Mouse (Mus musculus) lung, postnatal 10 days (tissue): ENCODE measurements around the gene Ap2b1.
A peak's percentile ranks its signal among the peaks of the same experiment; 100 is the strongest.
"Not testable (repeated sequence)": the region's sequence is repeated elsewhere in the genome, so short reads cannot be mapped to it uniquely, and the experiment has no call there.

Source experiments
- DNase-seq: peaks from one replicate; pipeline ENCODE4 v3.0.0; 2021

Gene Ap2b1

GRCm38 (mm10) chr11:83302124-83302523 lies 3.3 kb downstream of the Ap2b1 start:
- DNase-seq, result peak; percentile 27

- peak; percentile 97 for DNase-seq
Observed at GRCm38 (mm10) chr11:83302526-83303251, 3.9 kb downstream of the Ap2b1 start, which contains the start of gene Pex12. Pex12 (minus strand) TSS chr11:83302586.

- DNase-seq, result peak; percentile 7
Observed at GRCm38 (mm10) chr11:83303751-83304150, 4.9 kb downstream of the Ap2b1 start.

GRCm38 (mm10) chr11:83304485-83304884 lies 5.7 kb downstream of the Ap2b1 start:
- DNase-seq, result no peak

- no peak for DNase-seq
Observed at GRCm38 (mm10) chr11:83306700-83307253, 8.0 kb downstream of the Ap2b1 start.

- DNase-seq, result no peak
Observed at GRCm38 (mm10) chr11:83312471-83312870, 13.6 kb downstream of the Ap2b1 start.

GRCm38 (mm10) chr11:83319048-83319447 lies 20.2 kb downstream of the Ap2b1 start:
- DNase-seq, result no peak

- not testable (repeated sequence) for DNase-seq
Observed at GRCm38 (mm10) chr11:83326692-83327091, 27.9 kb downstream of the Ap2b1 start.

GRCm38 (mm10) chr11:83327427-83327826 lies 28.6 kb downstream of the Ap2b1 start:
- DNase-seq, result peak; percentile 58

- DNase-seq, result no peak
Observed at GRCm38 (mm10) chr11:83335826-83336225, 37.0 kb downstream of the Ap2b1 start.

- DNase-seq, result no peak
Observed at GRCm38 (mm10) chr11:83339705-83340104, 40.9 kb downstream of the Ap2b1 start.

GRCm38 (mm10) chr11:83341716-83342245 lies 43.0 kb downstream of the Ap2b1 start:
- no peak for DNase-seq

- no peak for DNase-seq
Observed at GRCm38 (mm10) chr11:83355428-83355827, 56.6 kb downstream of the Ap2b1 start.

GRCm38 (mm10) chr11:83357421-83357820 lies 58.6 kb downstream of the Ap2b1 start:
- peak; percentile 17 for DNase-seq

GRCm38 (mm10) chr11:83364656-83365055 lies 65.8 kb downstream of the Ap2b1 start:
- no peak for DNase-seq

- no peak for DNase-seq
Observed at GRCm38 (mm10) chr11:83371267-83371666, 72.4 kb downstream of the Ap2b1 start.

GRCm38 (mm10) chr11:83379745-83380341 lies 81.0 kb downstream of the Ap2b1 start:
- DNase-seq, result no peak

- no peak for DNase-seq
Observed at GRCm38 (mm10) chr11:83382876-83383531, 84.2 kb downstream of the Ap2b1 start.

- no peak for DNase-seq
Observed at GRCm38 (mm10) chr11:83383532-83383887, 84.7 kb downstream of the Ap2b1 start.

- no peak for DNase-seq
Observed at GRCm38 (mm10) chr11:83393062-83393461, 94.2 kb downstream of the Ap2b1 start.

GRCm38 (mm10) chr11:83394802-83395439 lies 96.1 kb downstream of the Ap2b1 start:
- no peak for DNase-seq

GRCm38 (mm10) chr11:83397626-83398025 lies 98.8 kb downstream of the Ap2b1 start:
- DNase-seq, result no peak

- no peak for DNase-seq
Observed at GRCm38 (mm10) chr11:83398724-83399123, 99.9 kb downstream of the Ap2b1 start.
